Mouse (Mus musculus): ENCODE measurements at regions not wholly inside any gene's neighbourhood (a gene's known extent, or its start where the extent isn't known, plus 50 kb on each side); places are given as distances from the start of the nearest gene placed in this dataset.

- Histone ChIP-seq H3K36me3 (ENCODE audit: control insufficient read depth, insufficient read depth, low read length) (no peaks in the 10 kb centered on the region), H3K4me1 (ENCODE audit: control insufficient read depth, insufficient read depth, low read length) (no peaks in the 10 kb centered on the region), H3K27me3 (ENCODE audit: control insufficient read depth, insufficient read depth, low read length) (no peaks in the 10 kb centered on the region), H3K9ac (ENCODE audit: low read length) (no peak overlapping the region), H3K4me3 (ENCODE audit: low read depth, low read length) (no peak overlapping the region), H3K27ac (replicated peaks; ENCODE audit: low read depth, low read length) (no peak overlapping the region), H3K4me2 (ENCODE audit: low read depth, severe bottlenecking) (no peak overlapping the region), H3K9me3 (ENCODE audit: control insufficient read depth, low read length) (no peaks in the 10 kb centered on the region)
- 89% methylated on average over 10 of the region's 10 CpGs for WGBS
- ATAC-seq (ENCODE audit: insufficient number of reproducible peaks, low FRiP score, low TSS enrichment, low read depth): no peak
- no peak for DNase-seq (ENCODE audit: low spot score)
These were observed 679.9 kb downstream of the Dach1 start for GRCm38 (mm10) chr14:97489427-97490347.

- Histone ChIP-seq H3K4me2 (ENCODE audit: low read depth, severe bottlenecking) (no peak overlapping the region), H3K9ac (ENCODE audit: low read length) (no peak overlapping the region), H3K4me1 (ENCODE audit: control insufficient read depth, insufficient read depth, low read length) (no peaks in the 10 kb centered on the region), H3K27me3 (ENCODE audit: control insufficient read depth, insufficient read depth, low read length) (no peaks in the 10 kb centered on the region), H3K4me3 (ENCODE audit: low read depth, low read length) (no peak overlapping the region), H3K36me3 (ENCODE audit: control insufficient read depth, insufficient read depth, low read length) (no peaks in the 10 kb centered on the region), H3K9me3 (ENCODE audit: control insufficient read depth, low read length) (no peaks in the 10 kb centered on the region), H3K27ac (replicated peaks; ENCODE audit: low read depth, low read length) (no peak overlapping the region)
- DNase-seq (ENCODE audit: low spot score) (no peak), ATAC-seq (ENCODE audit: insufficient number of reproducible peaks, low FRiP score, low TSS enrichment, low read depth) (no peak)
- 59% methylated on average over 5 of the region's 5 CpGs for WGBS
These were observed 691.3 kb downstream of the Dach1 start for GRCm38 (mm10) chr14:97478236-97478635.

DNA sequence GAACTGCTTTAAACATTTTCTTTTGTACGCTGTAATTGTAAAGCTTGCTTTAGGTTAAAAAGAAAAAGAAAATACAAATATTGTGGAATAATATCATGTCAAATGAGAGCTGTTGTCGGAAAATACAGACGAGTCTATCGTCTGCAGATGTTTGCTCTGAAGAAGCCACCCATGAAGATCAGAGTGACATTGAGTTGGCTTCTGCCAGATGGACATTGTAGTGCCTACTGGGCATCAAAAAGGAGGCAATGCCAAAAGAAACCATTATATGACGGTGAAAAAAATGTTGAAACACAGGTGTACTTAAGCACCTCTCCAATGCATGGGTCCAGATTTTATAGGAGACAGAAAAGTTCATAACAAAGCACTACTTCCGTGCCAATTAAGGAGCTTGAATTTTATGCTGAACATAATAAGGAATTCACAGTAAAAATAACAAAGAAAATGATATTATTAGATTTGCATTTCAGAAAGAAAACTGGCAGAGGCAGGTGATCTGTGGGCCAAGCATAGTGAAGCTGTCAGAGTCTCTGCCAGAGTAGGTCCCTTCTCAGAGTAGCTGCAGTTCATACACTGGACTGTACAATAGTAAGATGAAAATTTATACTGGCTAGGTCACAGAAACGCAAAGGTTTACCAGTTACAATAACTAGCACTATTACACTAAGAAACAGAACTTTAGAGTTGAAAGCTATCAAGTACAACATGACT lies 718.9 kb downstream of the Dach1 start:
- ATAC-seq (ENCODE audit: insufficient number of reproducible peaks, low FRiP score, low TSS enrichment, low read depth): no peak
- 84% methylated on average over 7 of the region's 7 CpGs for WGBS
- DNase-seq (ENCODE audit: low spot score): no peak

GRCm38 (mm10) chr14:97448617-97449016 lies 720.9 kb downstream of the Dach1 start:
- no peaks in the 10 kb centered on the region for H3K4me1 ChIP-seq (ENCODE audit: control insufficient read depth, insufficient read depth, low read length)
- no peaks in the 10 kb centered on the region for H3K36me3 ChIP-seq (ENCODE audit: control insufficient read depth, insufficient read depth, low read length)
- no peaks in the 10 kb centered on the region for H3K27me3 ChIP-seq (ENCODE audit: control insufficient read depth, insufficient read depth, low read length)
- H3K4me2 ChIP-seq (ENCODE audit: low read depth, severe bottlenecking): no peak overlapping the region
- no peak overlapping the region for H3K4me3 ChIP-seq (ENCODE audit: low read depth, low read length)
- WGBS: 96% methylated on average over 2 of the region's 2 CpGs
- no peak overlapping the region for H3K27ac ChIP-seq (replicated peaks; ENCODE audit: low read depth, low read length)
- H3K9ac ChIP-seq (ENCODE audit: low read length): no peak overlapping the region
- no peak for DNase-seq (ENCODE audit: low spot score)
- no peaks in the 10 kb centered on the region for H3K9me3 ChIP-seq (ENCODE audit: control insufficient read depth, low read length)
- no peak for ATAC-seq (ENCODE audit: insufficient number of reproducible peaks, low FRiP score, low TSS enrichment, low read depth)

More for the DNA sequence above, 718.9 kb downstream of the Dach1 start:
- Histone ChIP-seq H3K4me3 (ENCODE audit: low read depth, low read length) (no peak overlapping the region), H3K27ac (replicated peaks; ENCODE audit: low read depth, low read length) (no peak overlapping the region), H3K9ac (ENCODE audit: low read length) (no peak overlapping the region), H3K9me3 (ENCODE audit: control insufficient read depth, low read length) (no peaks in the 10 kb centered on the region), H3K36me3 (ENCODE audit: control insufficient read depth, insufficient read depth, low read length) (no peaks in the 10 kb centered on the region), H3K4me1 (ENCODE audit: control insufficient read depth, insufficient read depth, low read length) (no peaks in the 10 kb centered on the region), H3K27me3 (ENCODE audit: control insufficient read depth, insufficient read depth, low read length) (no peaks in the 10 kb centered on the region), H3K4me2 (ENCODE audit: low read depth, severe bottlenecking) (no peak overlapping the region)

- H3K4me3 ChIP-seq (ENCODE audit: low read depth, low read length): no peak overlapping the region
- DNase-seq (ENCODE audit: low spot score) (no peak), ATAC-seq (ENCODE audit: insufficient number of reproducible peaks, low FRiP score, low TSS enrichment, low read depth) (no peak)
- H3K4me1 ChIP-seq (ENCODE audit: control insufficient read depth, insufficient read depth, low read length): no peaks in the 10 kb centered on the region
- H3K27ac ChIP-seq (replicated peaks; ENCODE audit: low read depth, low read length): no peak overlapping the region
- H3K27me3 ChIP-seq (ENCODE audit: control insufficient read depth, insufficient read depth, low read length): no peaks in the 10 kb centered on the region
- H3K9ac ChIP-seq (ENCODE audit: low read length): no peak overlapping the region
- no peaks in the 10 kb centered on the region for H3K36me3 ChIP-seq (ENCODE audit: control insufficient read depth, insufficient read depth, low read length)
- 94% methylated on average over 1 of the region's 1 CpGs for WGBS
- no peak overlapping the region for H3K4me2 ChIP-seq (ENCODE audit: low read depth, severe bottlenecking)
- no peaks in the 10 kb centered on the region for H3K9me3 ChIP-seq (ENCODE audit: control insufficient read depth, low read length)
These were observed 722.8 kb downstream of the Dach1 start for GRCm38 (mm10) chr14:97446793-97447192.

- Histone ChIP-seq H3K4me1 (ENCODE audit: control insufficient read depth, insufficient read depth, low read length) (no peaks in the 10 kb centered on the region), H3K27ac (replicated peaks; ENCODE audit: low read depth, low read length) (no peak overlapping the region), H3K36me3 (ENCODE audit: control insufficient read depth, insufficient read depth, low read length) (no peaks in the 10 kb centered on the region), H3K4me2 (ENCODE audit: low read depth, severe bottlenecking) (no peak overlapping the region), H3K9ac (ENCODE audit: low read length) (no peak overlapping the region), H3K4me3 (ENCODE audit: low read depth, low read length) (no peak overlapping the region), H3K27me3 (ENCODE audit: control insufficient read depth, insufficient read depth, low read length) (no peaks in the 10 kb centered on the region), H3K9me3 (ENCODE audit: control insufficient read depth, low read length) (no peaks in the 10 kb centered on the region)
- ATAC-seq (ENCODE audit: insufficient number of reproducible peaks, low FRiP score, low TSS enrichment, low read depth): no peak
- WGBS: 66% methylated on average over 6 of the region's 6 CpGs
- no peak for DNase-seq (ENCODE audit: low spot score)
These were observed 729.2 kb downstream of the Dach1 start for GRCm38 (mm10) chr14:97440326-97440725.

DNA sequence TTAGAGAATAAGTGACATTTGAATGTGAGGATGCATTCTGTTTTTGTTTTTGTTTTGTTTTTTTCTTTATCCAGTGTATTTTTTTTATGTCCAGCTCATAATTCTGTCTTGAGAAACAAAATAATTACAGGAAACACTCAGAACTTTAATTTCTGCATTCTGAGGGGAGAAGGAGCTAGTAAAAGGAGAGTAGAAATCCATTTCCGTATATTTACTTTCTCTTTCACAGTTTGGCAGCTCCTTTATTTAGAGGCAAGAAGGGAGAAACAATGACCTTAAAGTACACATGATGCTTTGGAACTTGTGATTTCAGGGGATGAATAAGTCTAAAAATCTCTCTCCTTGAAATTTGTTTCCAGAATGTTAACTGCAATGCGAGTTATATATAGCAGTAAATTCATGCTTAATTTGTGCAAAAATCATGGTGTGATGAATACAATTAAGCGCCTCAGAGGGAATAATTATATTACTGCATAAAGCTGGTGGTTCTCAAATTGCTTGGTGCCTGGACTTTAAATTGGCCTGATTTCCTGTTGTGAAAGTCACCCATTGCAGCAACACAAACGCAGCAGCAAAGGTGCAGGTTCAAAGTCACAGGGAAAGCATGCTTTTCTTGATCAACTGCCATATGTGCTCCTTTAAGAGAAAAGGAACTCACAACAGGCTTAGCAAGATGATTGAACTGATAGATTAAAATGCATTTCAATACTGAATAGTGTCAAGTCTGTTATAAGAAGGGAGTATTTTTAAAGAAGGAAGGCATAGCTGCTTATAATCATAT lies 733.9 kb downstream of the Dach1 start:
- H3K4me1 ChIP-seq (ENCODE audit: control insufficient read depth, insufficient read depth, low read length): no peaks in the 10 kb centered on the region
- H3K4me3 ChIP-seq (ENCODE audit: low read depth, low read length): no peak overlapping the region
- H3K4me2 ChIP-seq (ENCODE audit: low read depth, severe bottlenecking): no peak overlapping the region
- no peak overlapping the region for H3K9ac ChIP-seq (ENCODE audit: low read length)
- H3K27ac ChIP-seq (replicated peaks; ENCODE audit: low read depth, low read length): no peak overlapping the region
- no peaks in the 10 kb centered on the region for H3K27me3 ChIP-seq (ENCODE audit: control insufficient read depth, insufficient read depth, low read length)
- ATAC-seq (ENCODE audit: insufficient number of reproducible peaks, low FRiP score, low TSS enrichment, low read depth) (no peak), DNase-seq (ENCODE audit: low spot score) (no peak)
- no peaks in the 10 kb centered on the region for H3K36me3 ChIP-seq (ENCODE audit: control insufficient read depth, insufficient read depth, low read length)
- WGBS: 46% methylated on average over 4 of the region's 4 CpGs
- H3K9me3 ChIP-seq (ENCODE audit: control insufficient read depth, low read length): no peaks in the 10 kb centered on the region

GRCm38 (mm10) chr14:97431221-97431620 lies 738.3 kb downstream of the Dach1 start:
- H3K4me3 ChIP-seq (ENCODE audit: low read depth, low read length): no peak overlapping the region
- no peak overlapping the region for H3K4me2 ChIP-seq (ENCODE audit: low read depth, severe bottlenecking)
- H3K27me3 ChIP-seq (ENCODE audit: control insufficient read depth, insufficient read depth, low read length): no peaks in the 10 kb centered on the region
- no peaks in the 10 kb centered on the region for H3K9me3 ChIP-seq (ENCODE audit: control insufficient read depth, low read length)
- no peaks in the 10 kb centered on the region for H3K36me3 ChIP-seq (ENCODE audit: control insufficient read depth, insufficient read depth, low read length)
- ATAC-seq (ENCODE audit: insufficient number of reproducible peaks, low FRiP score, low TSS enrichment, low read depth) (no peak), DNase-seq (ENCODE audit: low spot score) (no peak)
- no peaks in the 10 kb centered on the region for H3K4me1 ChIP-seq (ENCODE audit: control insufficient read depth, insufficient read depth, low read length)
- H3K9ac ChIP-seq (ENCODE audit: low read length): no peak overlapping the region
- whole genome bisulfite sequencing: 88% methylated on average over 3 of the region's 3 CpGs
- H3K27ac ChIP-seq (replicated peaks; ENCODE audit: low read depth, low read length): no peak overlapping the region
